Mouse (Mus musculus): ENCODE results near the gene Slco1a5.
"Not testable (repeated sequence)": the region's sequence is repeated elsewhere in the genome, so short reads cannot be mapped to it uniquely, and the experiment has no call there.

Gene Slco1a5

DNA sequence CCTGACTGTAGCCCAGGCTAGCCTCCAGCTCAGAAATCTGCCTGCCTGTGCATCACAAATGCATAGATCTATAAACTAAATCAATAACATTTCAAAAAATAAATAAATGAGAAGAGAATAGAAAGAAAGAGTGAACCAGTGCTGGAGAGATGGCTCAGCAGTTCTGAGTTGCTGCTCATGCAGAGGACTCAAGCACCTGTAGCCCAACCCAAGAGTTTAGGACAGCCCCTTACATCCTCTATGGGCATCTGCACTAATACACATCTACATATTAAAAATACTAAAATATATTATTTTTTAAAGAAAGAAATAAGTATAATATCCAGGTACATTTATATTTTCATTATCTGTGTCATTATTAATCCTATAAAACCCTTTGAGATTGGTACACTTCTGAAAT is 17.7 kb downstream of the Slco1a5 start:
- DNase-seq (ENCODE audit: extremely low read depth, insufficient read length, low spot score), result no peak

DNA sequence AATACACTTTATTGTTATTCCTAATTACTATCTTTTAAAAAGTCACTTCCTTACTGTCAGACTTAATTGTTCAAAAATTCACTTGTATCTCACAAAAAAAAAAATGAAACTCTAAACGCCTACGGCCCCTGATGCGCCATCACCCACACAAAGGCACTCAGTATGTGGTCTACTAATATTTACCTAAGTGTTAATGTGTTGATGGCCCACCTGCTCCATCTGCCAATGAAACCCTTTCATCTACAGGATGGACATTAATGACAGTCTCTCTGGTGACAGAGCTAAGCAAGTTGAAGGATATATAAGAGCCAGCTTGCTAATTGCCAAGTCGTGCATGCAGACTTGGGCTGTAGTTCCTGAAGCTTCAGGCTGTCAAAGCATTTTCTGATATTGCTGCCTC is 24.7 kb downstream of the Slco1a5 start, which contains the start of gene Iapp:
TSS of gene Iapp (plus strand) at position 326 of the 400 bp plus-strand sequence.
- DNase-seq (ENCODE audit: extremely low read depth, insufficient read length, low spot score), result no peak

- peak; percentile 14 for DNase-seq (ENCODE audit: extremely low read depth, insufficient read length, low spot score)
Measured at GRCm38 (mm10) chr6:142289413-142290118, 33.2 kb downstream of the Slco1a5 start.

DNA sequence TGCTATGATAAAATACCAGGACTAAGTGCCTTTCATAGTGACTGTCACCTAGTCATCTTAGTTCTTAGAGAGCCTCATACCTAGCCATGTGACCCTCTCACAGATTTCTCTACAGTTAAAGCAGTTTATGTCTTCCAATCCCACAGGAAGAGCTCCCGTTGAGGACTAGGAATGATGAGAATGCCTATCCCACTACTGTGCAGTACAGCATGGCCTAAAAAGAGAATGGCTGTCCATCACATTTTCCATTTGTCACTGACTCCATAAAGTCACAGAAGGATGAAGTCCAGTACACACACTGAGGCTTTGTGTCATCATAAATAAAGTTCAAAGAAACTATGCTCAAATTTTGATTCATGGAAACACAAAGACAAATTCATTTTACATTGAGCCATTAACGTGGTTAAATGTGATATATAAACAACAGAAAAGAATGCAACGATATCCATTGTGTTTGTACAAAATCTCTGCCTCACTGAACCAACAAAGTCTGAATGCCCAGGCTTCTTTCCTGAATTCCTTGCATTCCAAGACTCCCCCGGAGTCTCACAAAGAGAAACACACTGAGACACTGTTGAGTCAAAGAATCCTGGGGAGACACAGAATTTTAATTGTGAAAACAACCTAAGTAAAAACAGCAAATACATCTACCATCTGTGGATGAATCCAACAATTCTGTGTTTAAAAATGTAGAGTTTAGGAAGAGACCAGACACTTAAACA is 46.9 kb downstream of the Slco1a5 start:
- no peak for DNase-seq (ENCODE audit: extremely low read depth, insufficient read length, low spot score)

DNA sequence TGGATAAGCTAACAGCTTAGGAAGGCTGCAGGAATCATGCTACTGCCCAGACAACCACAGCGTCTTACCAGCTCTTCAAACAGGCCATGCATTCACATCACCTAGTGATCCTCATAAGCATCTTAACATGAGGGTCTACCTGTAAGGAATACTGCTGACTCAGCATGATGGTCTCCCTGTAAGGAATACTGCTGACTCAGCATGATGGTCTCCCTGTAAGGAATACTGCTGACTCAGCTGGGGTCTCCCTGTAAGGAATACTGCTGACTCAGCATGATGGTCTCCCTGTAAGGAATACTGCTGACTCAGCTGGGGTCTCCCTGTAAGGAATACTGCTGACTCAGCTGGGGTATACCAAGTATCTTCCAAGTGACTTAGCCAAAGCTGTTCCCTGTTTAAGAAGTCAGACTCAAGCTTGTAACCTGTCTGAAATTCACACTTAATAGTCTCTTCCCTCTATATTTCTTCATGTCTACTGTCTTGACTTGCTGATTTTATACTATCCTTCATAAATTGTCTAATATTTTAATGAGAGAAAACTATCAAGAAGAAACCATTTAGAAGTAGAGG is 72.0 kb downstream of the Slco1a5 start:
- DNase-seq (ENCODE audit: extremely low read depth, insufficient read length, low spot score), result not testable (repeated sequence)

DNA sequence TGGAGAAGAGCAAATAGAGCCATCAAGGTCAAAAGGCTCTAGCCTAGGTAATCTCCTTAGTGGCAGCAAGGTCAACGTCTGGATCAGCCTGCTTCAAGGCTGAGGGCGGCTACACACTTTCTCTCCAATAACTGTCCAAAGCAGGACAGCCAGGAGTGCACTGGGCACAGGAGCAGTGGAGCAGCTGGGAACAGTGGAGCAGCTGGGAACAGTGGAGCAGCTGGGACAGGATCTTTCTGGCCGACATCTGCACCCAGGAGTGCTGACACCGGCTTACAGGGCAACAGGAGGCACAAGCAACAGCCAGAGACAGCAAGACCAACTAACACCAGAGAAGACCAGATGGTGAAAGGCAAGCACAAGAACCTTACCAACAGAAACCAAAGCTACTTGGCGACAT is 77.7 kb downstream of the Slco1a5 start:
- DNase-seq (ENCODE audit: extremely low read depth, insufficient read length, low spot score), result peak; percentile 26

- DNase-seq (ENCODE audit: extremely low read depth, insufficient read length, low spot score), result no peak
Measured at GRCm38 (mm10) chr6:142239468-142239867, 83.3 kb downstream of the Slco1a5 start.

DNA sequence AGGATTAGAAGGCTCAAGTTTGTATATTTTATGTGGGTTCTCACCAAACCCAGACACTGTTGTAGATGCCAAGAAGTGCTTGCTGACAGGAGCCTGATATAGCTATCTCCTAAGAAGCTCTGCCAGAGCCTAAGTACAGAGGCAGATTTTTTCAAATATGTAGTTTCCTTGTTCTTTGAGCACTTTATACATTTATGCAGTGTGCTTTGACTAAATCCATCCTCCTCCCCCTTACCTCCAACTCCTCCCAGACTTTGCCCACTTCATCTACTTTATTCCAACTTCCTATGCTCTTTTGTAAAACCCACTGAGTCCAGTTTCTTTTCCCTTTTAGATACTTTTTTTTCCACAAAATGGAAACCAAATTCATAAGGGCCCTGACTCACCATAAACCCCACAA is 102.6 kb downstream of the Slco1a5 start:
- DNase-seq (ENCODE audit: extremely low read depth, insufficient read length, low spot score), result no peak

DNA sequence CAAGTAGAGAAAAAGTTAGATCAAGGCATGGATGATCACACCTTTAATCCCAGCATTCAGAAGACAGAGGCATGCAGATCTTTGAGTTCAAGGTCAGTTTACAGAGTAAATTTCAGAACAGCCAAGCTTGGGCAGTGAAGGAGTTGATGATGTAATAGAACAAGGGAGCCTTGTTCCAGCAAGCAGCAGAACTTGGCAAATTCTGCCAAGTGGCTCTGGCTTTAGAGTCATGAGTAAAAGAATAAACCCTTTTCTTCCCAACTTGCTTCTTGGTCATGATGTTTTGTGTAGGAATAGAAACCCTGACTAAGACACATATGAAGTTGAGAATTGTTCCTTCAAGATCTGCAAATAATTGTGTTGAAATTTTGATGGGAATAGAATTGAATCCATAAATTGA is 111.0 kb downstream of the Slco1a5 start:
- peak; percentile 18 for DNase-seq (ENCODE audit: extremely low read depth, insufficient read length, low spot score)

DNA sequence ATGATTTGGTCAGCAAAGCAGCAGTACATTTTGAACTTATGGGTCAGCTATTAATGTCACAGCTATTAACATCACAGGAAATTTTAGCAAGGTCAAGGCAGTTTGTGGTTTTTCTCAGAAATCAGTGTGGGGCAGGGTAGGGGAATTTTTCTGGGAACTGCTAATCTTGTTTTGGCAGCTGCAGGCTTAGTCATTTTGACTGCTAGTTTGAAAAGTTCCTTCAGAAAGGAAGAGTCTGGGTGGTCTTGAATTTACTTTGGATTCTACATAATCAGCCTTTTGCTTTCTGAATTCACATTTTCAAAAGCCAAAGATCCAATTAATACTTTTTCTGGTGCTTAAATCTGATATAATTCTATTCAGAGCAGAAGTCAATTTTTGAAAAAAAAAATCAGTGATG is 113.0 kb downstream of the Slco1a5 start:
- no peak for DNase-seq (ENCODE audit: extremely low read depth, insufficient read length, low spot score)

GRCm38 (mm10) chr6:142208421-142208820 is 114.4 kb downstream of the Slco1a5 start, which contains the start of gene Slco1a6:
Gene Slco1a6, minus strand, starts transcription at chr6:142208521.
- no peak for DNase-seq (ENCODE audit: extremely low read depth, insufficient read length, low spot score)

DNA sequence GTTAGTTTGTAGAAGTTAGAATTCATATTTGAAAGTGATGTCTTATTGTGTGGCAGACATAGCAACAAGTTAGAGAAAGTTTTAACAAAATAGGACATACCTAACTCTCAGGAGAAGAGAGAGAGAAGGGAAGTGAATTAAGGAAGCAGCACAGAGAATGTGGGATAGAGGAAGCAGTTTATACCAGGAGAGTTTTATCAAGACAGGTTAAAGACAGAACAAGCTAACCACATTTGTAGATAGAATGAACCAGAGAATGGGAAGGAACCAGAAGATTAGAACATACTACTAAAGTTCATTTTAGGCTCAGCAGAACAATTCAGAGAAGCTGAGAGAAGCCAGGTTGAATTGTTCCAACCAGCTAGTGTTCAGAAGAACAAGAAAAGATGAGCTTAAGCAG is 122.3 kb downstream of the Slco1a5 start:
- DNase-seq (ENCODE audit: extremely low read depth, insufficient read length, low spot score), result no peak

- DNase-seq (ENCODE audit: extremely low read depth, insufficient read length, low spot score), result no peak
Measured at GRCm38 (mm10) chr6:142194245-142194644, 128.5 kb downstream of the Slco1a5 start.

DNA sequence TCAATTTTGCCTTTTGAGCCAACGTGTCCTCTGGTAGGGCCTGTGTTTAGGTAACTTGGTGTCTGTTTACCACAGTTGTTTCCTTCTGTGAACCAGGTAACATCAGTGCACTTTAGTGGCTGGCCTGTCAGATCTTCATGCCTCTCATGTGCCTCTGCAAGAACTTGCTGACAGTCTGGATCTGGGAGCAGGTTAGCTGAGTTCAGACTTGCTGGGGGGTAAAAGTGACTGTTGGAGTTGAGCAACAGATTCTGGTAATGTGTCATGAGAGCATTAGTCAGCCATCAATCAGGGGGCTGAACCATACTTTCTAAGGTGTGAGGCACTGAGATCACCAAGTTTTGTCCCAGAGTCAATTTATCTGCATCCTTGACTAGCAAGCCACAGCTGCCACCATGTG is 130.8 kb downstream of the Slco1a5 start:
- no peak for DNase-seq (ENCODE audit: extremely low read depth, insufficient read length, low spot score)

- no peak for DNase-seq (ENCODE audit: extremely low read depth, insufficient read length, low spot score)
Measured at GRCm38 (mm10) chr6:142187426-142187825, 135.4 kb downstream of the Slco1a5 start.

DNA sequence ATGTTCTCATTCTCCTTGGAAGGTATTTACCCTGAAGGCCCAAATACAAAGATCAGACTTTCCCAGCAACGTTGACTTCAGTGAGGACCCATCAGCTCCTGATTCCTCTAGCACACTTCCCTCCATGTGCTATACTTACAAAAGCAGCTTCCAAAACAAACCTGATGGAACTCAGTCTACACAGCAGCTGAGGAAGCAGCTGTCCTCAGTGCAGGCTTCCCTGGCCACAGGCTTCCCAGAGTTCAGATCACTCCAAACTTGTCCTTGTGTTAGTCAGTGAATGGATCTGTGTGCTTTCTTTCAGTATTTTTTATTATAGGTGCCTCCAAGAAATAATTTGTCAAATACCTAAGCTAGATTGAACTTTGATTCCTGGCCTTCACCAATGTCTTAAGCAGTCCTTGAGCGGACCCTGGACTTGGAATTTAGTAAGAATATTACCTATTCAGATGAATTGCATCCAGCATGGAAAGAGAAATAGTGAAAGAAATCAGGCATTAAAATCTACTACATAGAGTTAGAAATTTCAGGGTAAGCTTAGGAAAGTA is 136.8 kb downstream of the Slco1a5 start:
- no peak for DNase-seq (ENCODE audit: extremely low read depth, insufficient read length, low spot score)

All from 3134 (cell line).